Mouse (Mus musculus): ENCODE results near the gene Ccdc40. TPM values are rescaled to one million over a fixed set of nuclear protein-coding genes. Genes with fewer than 3 reads are reported as not detected.

The Ccdc40 gene
- polyA plus RNA-seq, 1 experiment from 2014 or later, result 1.4 TPM

GRCm38 (mm10) chr11:119215038-119215904 lies 13.1 kb upstream of the Ccdc40 start:
- H3K9me3 ChIP-seq (ENCODE audit: control insufficient read depth, low read length), result no peaks in the 10 kb centered on the region
- peak overlapping the region; percentile 92 for H3K27ac ChIP-seq (ENCODE audit: low read length)
- no peaks in the 10 kb centered on the region for H3K27me3 ChIP-seq (replicated peaks; ENCODE audit: control insufficient read depth, insufficient read depth, low read length)
- peak overlapping the region; percentile 61 for H3K9ac ChIP-seq (ENCODE audit: low read depth, low read length)
- H3K36me3 ChIP-seq (ENCODE audit: control insufficient read depth, insufficient read depth, low read length), result no peaks in the 10 kb centered on the region
- H3K4me2 ChIP-seq (ENCODE audit: low read depth, low read length), result peak overlapping the region; percentile 80
- peak; percentile 90 for ATAC-seq
- WGBS, result 3% methylated on average over 18 of the region's 18 CpGs
- H3K4me3 ChIP-seq (ENCODE audit: low read length), result peak overlapping the region; percentile 38
- H3K4me1 ChIP-seq (ENCODE audit: control insufficient read depth, insufficient read depth, low read length), result peaks cover 72% of the 10 kb centered on the region

- H3K9me3 ChIP-seq (ENCODE audit: control insufficient read depth, low read length), result no peaks in the 10 kb centered on the region
- 36% methylated on average over 9 of the region's 9 CpGs for WGBS
- peak; percentile 21; the same call in 1 of the 2 replicates for ATAC-seq
- peak overlapping the region; percentile 38 for H3K4me3 ChIP-seq (ENCODE audit: low read length)
- no peaks in the 10 kb centered on the region for H3K36me3 ChIP-seq (ENCODE audit: control insufficient read depth, insufficient read depth, low read length)
- peak overlapping the region; percentile 80 for H3K4me2 ChIP-seq (ENCODE audit: low read depth, low read length)
- peaks cover 73% of the 10 kb centered on the region for H3K4me1 ChIP-seq (ENCODE audit: control insufficient read depth, insufficient read depth, low read length)
- H3K27me3 ChIP-seq (replicated peaks; ENCODE audit: control insufficient read depth, insufficient read depth, low read length), result no peaks in the 10 kb centered on the region
- peak overlapping the region; percentile 92 for H3K27ac ChIP-seq (ENCODE audit: low read length)
- H3K9ac ChIP-seq (ENCODE audit: low read depth, low read length), result peak overlapping the region; percentile 61
Measured at GRCm38 (mm10) chr11:119215905-119216507, 12.4 kb upstream of the Ccdc40 start.

- Histone ChIP-seq H3K4me2 (ENCODE audit: low read depth, low read length) (no peak overlapping the region), H3K4me1 (ENCODE audit: control insufficient read depth, insufficient read depth, low read length) (peaks cover 63% of the 10 kb centered on the region), H3K9me3 (ENCODE audit: control insufficient read depth, low read length) (no peaks in the 10 kb centered on the region), H3K4me3 (ENCODE audit: low read length) (no peak overlapping the region), H3K36me3 (ENCODE audit: control insufficient read depth, insufficient read depth, low read length) (no peaks in the 10 kb centered on the region), H3K27ac (ENCODE audit: low read length) (no peak overlapping the region), H3K9ac (ENCODE audit: low read depth, low read length) (no peak overlapping the region), H3K27me3 (replicated peaks; ENCODE audit: control insufficient read depth, insufficient read depth, low read length) (no peaks in the 10 kb centered on the region)
- WGBS, result 88% methylated on average over 6 of the region's 6 CpGs
- no peak for ATAC-seq
Measured at GRCm38 (mm10) chr11:119217861-119218260, 10.5 kb upstream of the Ccdc40 start.

- no peak for ATAC-seq
- Histone ChIP-seq H3K9me3 (ENCODE audit: control insufficient read depth, low read length) (no peaks in the 10 kb centered on the region), H3K4me1 (ENCODE audit: control insufficient read depth, insufficient read depth, low read length) (peaks cover 58% of the 10 kb centered on the region), H3K4me3 (ENCODE audit: low read length) (no peak overlapping the region), H3K27me3 (replicated peaks; ENCODE audit: control insufficient read depth, insufficient read depth, low read length) (no peaks in the 10 kb centered on the region), H3K4me2 (ENCODE audit: low read depth, low read length) (peak overlapping the region; percentile 32), H3K36me3 (ENCODE audit: control insufficient read depth, insufficient read depth, low read length) (no peaks in the 10 kb centered on the region), H3K9ac (ENCODE audit: low read depth, low read length) (peak overlapping the region; percentile 27), H3K27ac (ENCODE audit: low read length) (no peak overlapping the region)
- 32% methylated on average over 17 of the region's 17 CpGs for WGBS
Measured at GRCm38 (mm10) chr11:119219816-119220465, 8.4 kb upstream of the Ccdc40 start.

- Histone ChIP-seq H3K27ac (ENCODE audit: low read length) (no peak overlapping the region), H3K36me3 (ENCODE audit: control insufficient read depth, insufficient read depth, low read length) (no peaks in the 10 kb centered on the region), H3K9me3 (ENCODE audit: control insufficient read depth, low read length) (no peaks in the 10 kb centered on the region), H3K27me3 (replicated peaks; ENCODE audit: control insufficient read depth, insufficient read depth, low read length) (no peaks in the 10 kb centered on the region), H3K4me3 (ENCODE audit: low read length) (no peak overlapping the region), H3K4me1 (ENCODE audit: control insufficient read depth, insufficient read depth, low read length) (peaks cover 52% of the 10 kb centered on the region), H3K9ac (ENCODE audit: low read depth, low read length) (no peak overlapping the region), H3K4me2 (ENCODE audit: low read depth, low read length) (no peak overlapping the region)
- 51% methylated on average over 10 of the region's 11 CpGs for WGBS
- ATAC-seq, result no peak
Measured at GRCm38 (mm10) chr11:119221812-119222510, 6.4 kb upstream of the Ccdc40 start.

GRCm38 (mm10) chr11:119223124-119223890 lies 5.1 kb upstream of the Ccdc40 start:
- peaks cover 55% of the 10 kb centered on the region for H3K4me1 ChIP-seq (ENCODE audit: control insufficient read depth, insufficient read depth, low read length)
- no peak overlapping the region for H3K4me3 ChIP-seq (ENCODE audit: low read length)
- WGBS, result 69% methylated on average over 20 of the region's 20 CpGs
- H3K9me3 ChIP-seq (ENCODE audit: control insufficient read depth, low read length), result no peaks in the 10 kb centered on the region
- ATAC-seq, result no peak
- H3K27me3 ChIP-seq (replicated peaks; ENCODE audit: control insufficient read depth, insufficient read depth, low read length), result no peaks in the 10 kb centered on the region
- H3K36me3 ChIP-seq (ENCODE audit: control insufficient read depth, insufficient read depth, low read length), result no peaks in the 10 kb centered on the region
- no peak overlapping the region for H3K4me2 ChIP-seq (ENCODE audit: low read depth, low read length)
- no peak overlapping the region for H3K9ac ChIP-seq (ENCODE audit: low read depth, low read length)
- H3K27ac ChIP-seq (ENCODE audit: low read length), result peak overlapping the region; percentile 50; the same call in 1 of the 2 replicates

GRCm38 (mm10) chr11:119224926-119225325 lies 3.4 kb upstream of the Ccdc40 start:
- peaks cover 57% of the 10 kb centered on the region for H3K4me1 ChIP-seq (ENCODE audit: control insufficient read depth, insufficient read depth, low read length)
- no peak overlapping the region for H3K9ac ChIP-seq (ENCODE audit: low read depth, low read length)
- H3K27ac ChIP-seq (ENCODE audit: low read length), result no peak overlapping the region
- H3K4me2 ChIP-seq (ENCODE audit: low read depth, low read length), result no peak overlapping the region
- 94% methylated on average over 6 of the region's 6 CpGs for WGBS
- ATAC-seq, result no peak
- H3K27me3 ChIP-seq (replicated peaks; ENCODE audit: control insufficient read depth, insufficient read depth, low read length), result peaks cover 6% of the 10 kb centered on the region
- H3K36me3 ChIP-seq (ENCODE audit: control insufficient read depth, insufficient read depth, low read length), result no peaks in the 10 kb centered on the region
- no peak overlapping the region for H3K4me3 ChIP-seq (ENCODE audit: low read length)
- no peaks in the 10 kb centered on the region for H3K9me3 ChIP-seq (ENCODE audit: control insufficient read depth, low read length)

- Histone ChIP-seq H3K4me3 (ENCODE audit: low read length) (no peak overlapping the region), H3K4me2 (ENCODE audit: low read depth, low read length) (no peak overlapping the region), H3K9ac (ENCODE audit: low read depth, low read length) (peak overlapping the region; percentile 27; the same call in 1 of the 2 replicates), H3K36me3 (ENCODE audit: control insufficient read depth, insufficient read depth, low read length) (no peaks in the 10 kb centered on the region), H3K4me1 (ENCODE audit: control insufficient read depth, insufficient read depth, low read length) (peaks cover 50% of the 10 kb centered on the region), H3K9me3 (ENCODE audit: control insufficient read depth, low read length) (no peaks in the 10 kb centered on the region), H3K27me3 (replicated peaks; ENCODE audit: control insufficient read depth, insufficient read depth, low read length) (peaks cover 10% of the 10 kb centered on the region), H3K27ac (ENCODE audit: low read length) (no peak overlapping the region)
- WGBS, result 78% methylated on average over 9 of the region's 9 CpGs
- ATAC-seq, result no peak
Measured at GRCm38 (mm10) chr11:119225634-119226033, 2.7 kb upstream of the Ccdc40 start.
